Mouse (Mus musculus): ENCODE results near the gene Dnttip1.

GRCm38 (mm10) chr2:164793236-164793635 is 47.5 kb downstream of the Dnttip1 start:
- TF ChIP-seq CTCF (IDR thresholded peaks at IDR 0.05; ENCODE audit: low read depth) = peak; percentile 94
- no peak for TF ChIP-seq EP300 (IDR thresholded peaks at IDR 0.05; ENCODE audit: low read depth)

All from liver, embryonic 14.5 days (tissue).